Mouse (Mus musculus) spleen, adult 2 months (tissue): ENCODE data around the gene Asphd2.

Source experiments
- CTCF ChIP-seq: fragments of 200-500 bp; IDR thresholded peaks from 2 replicates; pipeline ENCODE4 v1.5.1; 2011; ENCODE audit warnings: mild to moderate bottlenecking, inconsistent platforms; ENCODE audit not compliant: insufficient read depth, insufficient read length, insufficient replicate concordance; ENCODE audit errors: extremely low read depth
- POLR2A ChIP-seq: fragments of 200-500 bp; IDR thresholded peaks from 2 replicates; pipeline ENCODE4 v1.6.1; 2011; ENCODE audit warnings: low read depth, low read length, inconsistent platforms

GRCm38 (mm10) chr5:112368666-112369065 is 26.0 kb downstream of the Asphd2 start:
- TF ChIP-seq POLR2A (no peak), CTCF (no peak)
